Mouse (Mus musculus) urinary bladder, postnatal 10 days (tissue): ENCODE data around the gene Znhit3.
"Not testable (repeated sequence)": the region's sequence is repeated elsewhere in the genome, so short reads cannot be mapped to it uniquely, and the experiment has no call there.

Source experiments
- DNase-seq: peaks from one replicate; pipeline ENCODE4 v3.0.0; 2022; ENCODE audit warnings: low spot score

Znhit3 gene

DNA sequence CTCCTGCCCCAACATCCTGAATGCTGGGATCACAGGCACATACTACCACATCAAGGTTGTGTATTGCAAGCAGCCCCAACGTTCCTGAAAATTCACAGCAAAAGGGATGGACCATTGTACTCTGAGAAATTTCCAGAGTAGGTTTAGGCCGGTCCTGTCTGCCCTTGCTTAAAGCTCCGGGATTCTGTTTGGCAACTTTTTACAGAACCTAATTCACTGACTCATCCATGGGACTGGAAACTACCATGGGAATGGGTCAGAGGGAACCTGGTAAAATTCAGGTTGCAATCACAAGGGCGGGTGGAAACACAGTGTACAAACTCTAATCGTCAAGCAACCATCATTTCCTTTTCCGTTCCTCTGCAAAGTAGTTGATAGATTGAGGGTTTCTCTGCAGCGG, 3.8 kb upstream of the Znhit3 start:
- no peak for DNase-seq

DNA sequence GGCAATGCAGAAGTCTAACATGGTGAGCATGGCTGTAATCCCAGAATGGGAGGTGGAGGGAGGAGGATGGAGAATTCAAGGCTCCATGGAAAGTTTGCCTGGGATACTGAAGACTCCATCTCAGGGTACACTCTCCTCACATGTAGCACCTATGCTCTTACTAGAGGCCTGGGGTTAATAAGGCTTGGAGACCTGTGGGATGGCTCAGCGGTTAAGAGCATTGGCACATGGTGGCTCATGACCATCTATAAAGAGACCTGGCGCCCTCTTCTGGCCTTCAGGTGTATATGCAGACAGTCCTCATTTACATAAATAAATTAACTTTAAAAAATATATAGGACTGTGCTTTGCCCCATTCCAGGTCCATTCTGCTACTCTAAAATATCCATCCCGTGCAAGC, 3.1 kb upstream of the Znhit3 start:
- DNase-seq = no peak

DNA sequence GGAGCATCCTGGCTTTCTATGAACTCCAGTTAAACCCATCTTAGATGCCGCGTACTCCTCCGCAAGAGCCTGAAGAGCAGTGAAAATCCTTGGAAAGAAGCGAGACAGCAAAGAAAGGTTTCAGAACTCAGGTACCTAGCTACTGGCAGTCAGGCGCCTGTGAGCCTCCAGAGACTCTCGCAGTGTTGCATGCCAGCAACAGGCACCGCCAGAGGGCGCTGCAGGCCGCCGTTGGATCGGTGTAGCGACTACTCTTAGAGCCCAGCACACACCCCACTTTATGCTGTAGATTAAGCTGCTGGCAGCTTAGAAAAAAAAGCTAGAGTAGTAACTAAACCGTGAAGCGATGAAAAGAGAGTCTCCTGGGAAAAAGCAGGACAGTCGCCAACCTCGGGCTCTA, 2.3 kb upstream of the Znhit3 start:
- peak; percentile 40 for DNase-seq

DNA sequence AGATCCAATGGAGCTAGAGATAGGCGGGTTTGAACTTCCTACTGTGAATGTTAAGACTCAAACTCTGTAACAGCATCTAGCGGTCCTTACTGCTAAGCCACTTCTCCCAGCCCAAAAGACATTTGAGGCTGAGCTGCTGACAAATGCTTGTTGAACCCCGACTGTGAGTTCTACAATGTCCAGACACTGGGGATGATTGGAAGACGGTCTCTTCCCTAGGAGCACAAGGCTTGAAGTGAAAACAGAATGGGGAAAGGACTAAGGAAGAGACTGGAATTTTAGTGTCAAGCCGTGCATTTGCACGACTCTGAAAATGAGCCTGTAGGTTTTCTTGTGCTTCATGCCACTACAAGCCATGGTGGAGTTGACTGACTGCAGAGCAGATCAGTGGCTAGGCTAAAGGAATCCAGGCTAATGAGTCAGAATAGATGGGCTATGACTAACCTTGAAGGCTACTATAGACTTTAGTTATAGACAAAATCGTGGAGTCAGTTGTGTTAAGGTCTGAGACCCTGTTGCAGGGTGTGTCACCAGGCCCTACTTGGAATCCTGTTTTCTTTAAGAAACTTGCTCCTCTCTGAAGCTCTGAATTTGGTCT, 636 bp upstream of the Znhit3 start:
- DNase-seq = no peak

DNA sequence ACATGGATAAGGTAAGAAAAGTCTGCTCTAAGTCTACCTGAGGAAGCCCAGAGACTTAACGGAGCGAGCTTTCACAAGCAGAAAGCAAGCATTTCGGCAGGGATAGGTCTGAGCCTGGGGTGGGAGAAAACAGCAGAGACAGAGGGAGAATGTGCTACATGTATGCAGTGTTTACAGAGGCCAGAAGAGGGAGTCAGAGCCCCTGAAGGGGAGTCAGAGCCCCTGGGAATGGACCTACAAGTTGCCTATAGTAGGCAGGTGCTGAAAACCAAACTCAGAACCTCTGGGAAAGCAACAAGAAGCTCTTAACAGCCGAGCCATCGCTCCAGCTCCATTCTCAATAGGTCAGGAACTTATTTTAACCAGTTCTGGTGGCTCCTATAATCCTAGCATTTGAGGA, 1.5 kb downstream of the Znhit3 start:
- no peak for DNase-seq

DNA sequence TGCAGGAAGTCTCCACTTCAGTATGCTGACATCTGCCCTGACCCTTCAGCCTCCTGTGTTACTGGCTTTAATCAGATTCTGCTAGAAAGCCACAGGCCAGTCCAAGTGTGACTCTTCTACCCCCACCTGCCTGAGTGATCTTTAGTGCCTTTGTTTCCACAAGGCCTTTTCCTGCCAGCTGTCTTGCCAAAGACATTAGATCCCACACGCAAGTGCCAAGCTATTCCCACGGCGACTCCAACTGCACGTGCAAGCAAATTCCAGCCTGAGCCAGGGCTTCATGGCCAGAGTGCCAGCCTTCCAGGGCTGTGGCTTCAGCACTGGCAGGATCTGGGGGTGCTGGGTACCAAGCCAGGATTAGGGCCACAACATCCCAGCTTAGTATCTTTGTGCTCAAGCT, 5.8 kb downstream of the Znhit3 start:
- DNase-seq = no peak

DNA sequence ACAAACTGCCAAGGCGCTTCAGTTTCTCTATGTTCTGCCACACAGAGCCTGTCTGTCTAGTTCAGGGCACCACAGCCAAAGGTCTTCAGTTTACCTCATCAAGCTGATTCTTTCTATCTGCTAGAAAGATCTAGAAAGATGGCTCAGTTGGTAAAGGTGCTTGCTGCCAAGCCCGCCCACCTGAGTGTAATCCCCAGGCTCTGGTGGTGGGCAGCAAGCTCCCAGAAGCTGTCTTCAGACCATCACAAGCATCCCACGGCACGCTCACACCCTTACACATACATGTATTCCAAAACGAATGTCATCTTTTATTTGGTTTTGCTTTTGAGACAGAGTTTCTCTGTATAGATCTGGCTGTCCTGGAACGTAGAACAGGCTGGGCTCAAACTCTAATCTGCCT, 7.7 kb downstream of the Znhit3 start:
- no peak for DNase-seq

DNA sequence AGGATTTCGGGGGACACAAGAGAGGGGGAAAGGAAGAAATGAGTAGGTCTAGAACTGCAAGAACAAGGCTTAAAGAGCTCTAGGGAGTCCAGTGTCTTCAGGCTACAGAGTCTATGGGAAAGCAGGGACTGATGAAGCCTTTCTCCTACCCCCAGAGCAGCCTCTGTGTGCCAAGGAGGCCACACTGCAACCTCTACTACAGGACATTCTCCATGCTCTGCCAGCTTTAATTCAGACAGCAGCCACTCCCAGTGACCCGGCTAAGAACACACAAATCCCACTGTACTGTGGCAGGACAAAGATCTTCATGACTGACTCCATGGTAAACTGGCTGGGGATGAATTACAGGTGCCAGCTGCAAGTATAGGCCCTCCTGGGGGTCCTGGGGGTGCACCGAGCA, 9.1 kb downstream of the Znhit3 start:
- no peak for DNase-seq

DNA sequence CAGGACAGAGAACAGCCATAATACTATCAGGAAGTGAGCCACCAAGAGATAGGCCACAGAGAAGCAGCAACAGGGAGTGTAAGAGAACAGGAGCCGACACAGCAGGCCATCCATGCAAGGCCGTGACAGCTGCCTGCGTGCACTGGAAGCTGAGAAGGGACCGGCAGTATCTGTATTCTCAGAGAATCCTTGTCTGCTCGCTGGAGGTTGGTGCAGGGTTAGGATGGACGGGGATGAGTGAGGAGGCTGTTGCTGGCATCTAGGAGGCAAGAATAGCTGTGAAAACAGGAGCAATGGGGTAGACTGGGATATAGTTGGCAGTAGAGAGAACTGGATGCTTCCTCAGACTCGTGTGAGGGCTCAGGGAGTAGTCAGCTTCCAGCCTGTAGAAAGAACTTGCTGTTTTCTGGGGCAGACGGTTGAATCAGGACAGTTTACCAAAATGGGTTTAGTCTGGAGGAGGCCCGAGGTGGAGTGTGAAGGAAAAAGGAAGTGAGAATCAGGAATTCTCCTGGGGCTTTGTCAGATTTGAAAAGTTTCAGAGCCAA, 11.5 kb downstream of the Znhit3 start:
- DNase-seq = no peak

DNA sequence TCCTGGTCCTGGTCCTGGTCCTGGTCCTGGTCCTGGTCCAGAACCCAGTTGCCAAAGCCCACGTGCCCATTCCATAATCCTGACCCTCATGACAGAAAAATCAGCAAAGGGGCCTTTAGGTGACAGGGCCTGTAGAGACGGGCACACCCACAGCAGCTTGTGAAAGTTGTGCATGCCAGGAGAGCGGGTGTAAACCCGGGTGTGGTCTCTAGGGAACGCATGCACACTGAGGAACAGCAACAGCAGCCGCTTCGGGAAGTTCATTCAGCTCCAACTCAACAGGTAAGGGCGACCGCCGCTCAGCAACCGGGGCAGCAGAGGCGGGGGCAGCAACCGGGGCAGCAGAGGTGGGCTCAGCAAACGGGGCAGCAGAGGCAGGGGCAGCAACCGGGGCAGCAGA, 23.1 kb downstream of the Znhit3 start:
- no peak for DNase-seq

DNA sequence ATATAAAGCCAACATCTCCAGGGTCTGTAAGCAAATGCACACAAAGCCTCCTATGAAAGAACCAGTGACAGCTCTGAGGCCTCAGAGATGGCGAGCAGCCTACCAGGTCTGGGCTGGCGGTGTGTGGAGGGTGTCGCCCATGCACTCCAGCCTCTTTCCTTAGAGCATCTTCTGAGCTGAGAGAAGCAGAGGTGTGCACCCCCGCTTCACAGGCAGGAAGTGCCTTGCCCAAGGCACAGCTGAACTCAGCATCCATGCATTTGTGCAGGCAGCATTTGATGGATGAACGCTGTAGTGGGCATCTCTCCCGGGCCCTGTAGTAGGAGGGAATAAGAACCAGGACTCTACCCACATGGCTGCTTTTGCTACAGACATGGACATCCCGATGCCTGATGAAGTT, 24.5 kb downstream of the Znhit3 start:
- DNase-seq = no peak

DNA sequence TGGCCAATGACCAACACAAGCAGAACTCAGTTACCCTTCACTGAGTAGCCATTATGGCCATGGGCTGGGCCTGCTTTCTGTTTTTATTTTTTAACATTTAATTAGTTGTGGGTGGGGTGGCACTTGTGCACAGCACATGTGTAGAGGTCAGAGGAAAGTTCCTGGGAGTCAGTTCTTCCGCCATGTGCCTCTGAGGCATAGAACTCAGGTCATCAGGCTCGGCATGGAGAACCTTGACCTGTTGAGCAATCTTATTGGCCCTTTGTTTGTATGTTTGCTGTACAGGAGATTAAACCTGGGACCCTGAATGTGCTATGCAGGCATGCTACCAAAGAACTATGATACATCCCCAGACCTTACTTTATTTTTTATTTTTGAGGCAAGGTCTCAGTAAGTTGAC, 26.7 kb downstream of the Znhit3 start:
- no peak for DNase-seq

DNA sequence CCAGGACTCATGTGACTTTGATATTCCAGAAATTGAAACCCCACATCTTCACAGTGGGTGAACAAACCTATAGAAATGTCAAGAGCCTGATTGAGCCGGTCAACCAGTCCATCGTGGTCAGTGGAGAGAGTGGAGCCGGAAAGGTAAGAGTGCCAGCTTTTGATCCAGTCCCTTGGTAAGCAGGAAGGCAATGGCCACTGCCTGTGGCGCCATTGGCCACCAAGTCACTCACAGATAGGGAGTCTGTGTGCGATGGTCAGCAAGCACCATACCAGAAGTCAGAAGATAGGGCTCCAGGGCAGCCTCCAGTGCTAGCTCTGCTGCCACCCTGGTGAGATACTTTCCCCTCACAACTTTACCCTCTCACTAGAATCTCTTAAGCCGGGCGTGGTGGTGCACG, 28.1 kb downstream of the Znhit3 start:
- no peak for DNase-seq

DNA sequence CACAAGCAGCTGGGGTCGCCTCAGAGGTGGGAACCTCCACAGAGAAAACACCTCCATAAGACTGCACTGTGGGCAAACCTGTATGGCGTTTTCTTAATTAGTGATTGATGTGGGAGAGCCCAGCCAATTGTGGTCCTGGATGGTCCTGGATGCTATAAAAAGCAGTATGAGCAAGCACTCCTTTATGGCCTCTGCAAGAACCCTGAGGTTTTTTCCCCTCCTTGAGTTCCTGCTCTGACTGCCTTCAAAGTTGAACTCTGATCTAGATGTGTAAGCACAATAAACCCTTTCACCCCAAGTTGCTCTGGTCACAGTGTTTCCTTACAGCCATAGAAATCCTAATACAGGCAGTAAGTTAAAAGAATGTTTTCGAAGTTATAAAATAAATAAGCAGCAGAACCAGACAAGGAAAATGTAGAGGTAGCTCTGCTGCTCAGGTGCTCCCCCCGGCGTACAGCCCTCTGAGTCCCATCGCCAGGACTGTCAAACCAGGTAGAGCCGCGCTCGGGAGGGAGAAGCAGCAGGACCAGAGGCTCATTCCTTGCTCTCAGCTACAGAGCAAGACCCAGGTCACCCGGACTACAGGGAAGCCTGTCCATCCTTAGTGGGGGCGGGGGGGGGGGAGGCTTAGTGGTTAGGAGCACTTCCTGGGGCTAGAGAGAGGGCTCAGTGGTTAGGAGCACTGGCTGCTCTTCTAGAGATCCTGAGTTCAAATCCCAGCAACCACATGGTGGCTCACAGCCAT, 29.2 kb downstream of the Znhit3 start:
- no peak for DNase-seq

DNA sequence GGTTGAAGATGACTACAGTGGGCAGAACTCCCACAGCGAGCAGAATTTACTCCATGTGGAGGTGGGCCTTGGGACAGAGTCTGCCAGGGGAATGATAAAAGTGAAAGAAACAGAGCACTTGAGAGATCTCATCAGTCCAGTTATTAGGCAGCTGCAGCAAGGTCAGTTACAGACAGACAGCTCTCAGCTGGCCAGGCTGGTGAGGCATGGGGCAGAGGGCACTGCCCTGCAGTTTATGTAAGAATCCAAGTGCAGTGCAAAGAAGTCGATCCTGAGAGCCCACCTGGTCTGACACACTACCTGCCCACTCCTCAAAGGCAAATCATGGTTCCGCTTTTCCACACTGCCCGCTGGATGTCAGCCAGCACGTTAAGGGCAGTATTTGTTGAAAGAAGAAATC, 29.9 kb downstream of the Znhit3 start:
- no peak for DNase-seq

DNA sequence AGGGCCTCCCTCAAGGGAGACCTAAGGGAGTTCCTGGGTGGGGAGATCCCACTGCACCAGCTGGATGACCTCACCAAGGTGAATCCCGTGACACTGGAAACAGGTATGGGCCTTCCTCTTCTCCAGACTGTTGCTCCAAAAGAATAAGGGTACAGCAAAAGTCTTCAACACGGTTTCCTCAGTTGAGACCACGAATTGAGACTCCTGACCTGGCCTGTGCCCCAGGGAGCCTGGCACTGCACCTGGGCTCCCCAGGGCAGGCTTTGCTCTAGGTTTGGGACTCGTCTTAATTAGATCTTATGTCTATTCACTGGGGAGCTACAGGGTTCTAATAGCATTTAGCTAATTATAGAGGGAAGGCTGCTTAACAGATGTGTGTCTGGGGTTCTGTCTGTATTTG, 30.9 kb downstream of the Znhit3 start:
- DNase-seq = no peak

DNA sequence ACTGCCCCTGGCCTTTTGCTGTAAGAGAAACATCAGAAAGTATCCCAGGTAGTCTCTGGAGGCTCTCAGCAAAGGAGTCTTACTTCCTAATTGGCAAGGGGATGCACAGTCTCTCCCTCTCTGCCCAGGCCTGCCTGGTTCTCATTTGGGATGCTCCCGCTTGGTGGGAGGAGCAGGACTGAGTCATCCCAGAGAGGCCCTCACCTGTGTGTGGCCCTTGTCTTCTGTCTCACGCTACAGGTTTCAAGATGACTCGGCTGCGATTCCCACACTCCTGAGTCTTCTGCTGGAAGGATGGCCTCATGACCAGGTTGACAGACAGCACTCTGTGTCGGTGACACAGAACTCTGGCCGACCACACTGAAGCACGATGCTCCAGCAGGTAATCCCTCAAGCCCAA, 33.8 kb downstream of the Znhit3 start:
- no peak for DNase-seq

DNA sequence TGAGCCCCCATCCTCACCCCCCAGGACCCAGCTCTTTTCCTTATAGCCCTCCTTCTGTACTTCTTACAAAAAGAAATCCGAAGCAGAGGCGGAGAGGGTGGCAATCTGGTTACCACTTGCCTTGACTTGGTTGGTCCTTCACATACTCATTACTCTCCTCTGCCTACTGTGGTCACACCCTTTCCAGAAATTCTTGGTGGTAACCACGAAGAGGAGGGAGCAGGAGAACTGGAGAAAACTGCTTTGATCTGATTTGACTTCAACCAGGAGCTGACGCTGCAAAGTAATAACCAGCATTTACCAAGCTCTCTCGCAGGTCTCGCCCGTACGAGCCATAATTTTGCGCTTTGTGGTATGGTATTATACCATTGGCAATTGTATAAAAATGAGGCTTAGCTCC, 35.2 kb downstream of the Znhit3 start:
- no peak for DNase-seq

DNA sequence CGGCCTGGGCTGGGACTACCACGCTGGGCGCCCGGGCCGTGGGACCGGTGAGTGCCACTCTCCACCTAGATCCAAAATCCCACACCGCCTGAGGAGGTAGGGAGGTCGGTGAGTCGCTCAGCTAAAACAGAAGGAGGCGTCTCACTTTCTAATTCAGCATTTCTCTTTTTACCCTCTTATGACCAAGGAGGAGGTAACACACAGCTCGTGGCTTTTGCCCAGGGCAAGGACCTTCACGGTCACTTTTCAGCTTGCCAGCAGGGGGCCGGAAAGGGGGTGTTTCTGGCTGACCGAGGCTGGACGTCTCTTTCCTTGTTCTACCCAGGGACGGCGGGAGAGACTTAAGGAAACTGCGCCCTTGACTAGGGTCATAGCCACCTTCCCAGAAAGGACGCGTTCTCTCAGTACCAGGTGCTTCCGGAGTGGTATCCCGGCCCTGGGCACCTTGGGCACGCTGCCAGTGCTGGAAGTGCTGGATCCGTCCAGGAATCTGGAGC, 35.7 kb downstream of the Znhit3 start:
- peak; percentile 16 for DNase-seq

DNA sequence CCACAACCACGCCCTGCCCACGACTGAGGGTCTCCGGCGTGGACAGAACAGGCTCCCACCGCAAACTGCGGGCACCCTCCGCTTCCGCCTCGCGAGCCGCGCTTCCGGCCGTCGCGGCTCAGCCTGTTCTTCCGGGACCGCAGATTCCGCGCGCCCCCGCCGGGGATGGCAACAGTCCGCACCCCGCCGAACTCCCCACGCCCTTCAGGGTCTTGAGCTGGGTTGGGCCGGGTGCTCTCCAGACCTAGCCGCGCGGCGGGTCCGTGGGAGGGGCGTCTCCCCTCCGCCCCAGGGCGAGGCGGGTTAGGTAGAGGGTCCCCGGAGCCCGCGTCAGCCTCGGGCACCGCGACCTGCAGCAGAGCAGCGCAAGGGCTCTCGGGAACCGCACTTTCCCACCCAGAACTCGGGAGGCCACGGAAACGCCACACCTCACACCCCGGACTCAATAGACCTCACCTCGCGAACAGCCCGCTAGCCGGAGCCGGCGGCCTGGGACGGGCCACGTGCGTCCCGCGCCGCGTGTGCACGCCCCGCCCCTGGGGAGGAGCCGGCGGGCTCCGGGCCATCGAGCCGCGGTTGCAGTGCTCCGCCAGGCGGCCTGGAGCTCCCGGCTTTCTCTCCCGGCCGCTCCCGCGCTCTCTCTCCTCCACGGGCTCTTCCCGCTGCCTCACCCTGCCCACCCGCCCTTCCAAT, 36.2 kb downstream of the Znhit3 start, which contains the start of the genes Myo19 and Pigw:
Myo19 (plus strand) TSS at position 377 of the 693 bp plus-strand sequence.
Pigw (minus strand) TSS at position 514 of the 693 bp plus-strand sequence.
- peak; percentile 28 for DNase-seq

DNA sequence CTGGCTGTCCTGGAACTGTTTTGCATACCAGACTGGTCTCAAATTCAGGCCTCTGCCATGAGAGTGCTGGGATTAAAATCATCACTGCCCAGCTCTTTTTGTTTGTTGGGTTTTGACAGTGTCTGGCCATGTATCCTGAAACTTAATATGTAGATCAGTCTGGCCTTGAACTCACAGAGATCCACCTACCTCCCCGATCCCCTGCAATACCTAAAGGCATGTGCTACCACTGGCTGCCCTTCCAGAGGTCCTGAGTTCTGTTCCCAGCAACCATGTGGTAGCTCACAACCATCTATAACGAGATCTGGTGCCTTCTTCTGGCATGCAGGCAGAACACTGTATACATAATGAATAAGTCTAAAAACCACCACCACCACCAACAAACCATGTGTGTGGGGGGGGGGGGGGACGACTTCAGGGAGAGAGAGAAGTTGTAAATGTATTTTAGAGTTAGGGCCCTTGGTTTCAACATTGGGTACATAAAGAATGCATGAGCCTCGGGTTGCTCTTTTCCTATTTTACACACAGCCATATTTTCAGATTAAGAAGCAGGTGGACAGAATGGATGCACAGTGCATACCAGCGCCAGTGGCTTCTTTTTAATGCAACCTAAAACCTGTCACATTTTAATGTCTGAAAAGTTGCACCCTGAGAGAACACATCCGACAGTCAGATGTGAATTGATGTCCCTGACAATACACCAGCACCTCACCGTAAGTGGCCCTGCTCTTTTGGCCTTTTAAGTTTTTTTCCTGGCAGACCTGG, 37.0 kb downstream of the Znhit3 start:
- no peak for DNase-seq

DNA sequence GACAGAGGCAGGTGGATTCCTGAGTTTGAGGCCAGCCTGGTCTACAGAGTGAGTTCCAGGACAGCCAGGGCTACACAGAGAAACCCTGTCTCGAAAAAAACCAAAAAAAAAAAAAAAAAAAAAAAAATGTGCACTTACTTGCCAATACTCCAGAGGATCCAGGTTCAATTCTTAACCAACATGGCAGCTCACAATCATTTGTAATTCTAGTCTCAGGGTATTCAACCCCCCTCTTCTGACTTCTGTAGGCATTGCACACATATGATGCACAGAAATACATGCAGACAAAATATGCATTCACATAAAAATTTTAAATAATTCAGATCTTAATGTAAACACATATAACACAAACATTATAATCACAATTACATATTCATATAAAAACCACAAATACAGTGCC, 40.1 kb downstream of the Znhit3 start:
- DNase-seq = not testable (repeated sequence)
